Mouse (Mus musculus) forebrain, postnatal 0 days (tissue): ENCODE results near the gene Ctsa. TPM values are rescaled to one million over a fixed set of nuclear protein-coding genes. Genes with fewer than 3 reads are reported as not detected.
"Not testable (repeated sequence)": the region's sequence is repeated elsewhere in the genome, so short reads cannot be mapped to it uniquely, and the experiment has no call there.

Experiments
- ATAC-seq: fragments of 200-750 bp; cut with Nextera tagmentation; 2 replicates; pipeline ENCODE4 v1.8.0; 2017; ENCODE audit warnings: mild to moderate bottlenecking, moderate library complexity
- DNase-seq: peaks from one replicate; pipeline ENCODE4 v3.0.0-alpha.2; 2015
- H3K27ac ChIP-seq: fragments of 300-500 bp; sonication (generic); 2 replicates; pipeline ENCODE4 v1.5.1; 2014; ENCODE audit warnings: low read depth, mild to moderate bottlenecking, antibody characterized with exemption, low read length, moderate library complexity, mixed read lengths
- H3K27me3 ChIP-seq: fragments of 300-500 bp; sonication (generic); 2 replicates; pipeline ENCODE4 v1.6.1; 2014; ENCODE audit warnings: mild to moderate bottlenecking, low read length, mixed read lengths; ENCODE audit not compliant: insufficient read depth
- H3K36me3 ChIP-seq: fragments of 300-500 bp; sonication (generic); 2 replicates; pipeline ENCODE4 v1.6.1; 2014; ENCODE audit warnings: mild to moderate bottlenecking, moderate library complexity; ENCODE audit not compliant: insufficient read depth
- H3K4me1 ChIP-seq: fragments of 300-500 bp; sonication (generic); 2 replicates; pipeline ENCODE4 v1.6.1; 2014; ENCODE audit warnings: antibody characterized with exemption; ENCODE audit not compliant: insufficient read depth
- H3K4me2 ChIP-seq: fragments of 300-500 bp; sonication (generic); 2 replicates; pipeline ENCODE4 v1.6.1; 2014; ENCODE audit warnings: low read depth, mild to moderate bottlenecking, moderate library complexity
- H3K4me3 ChIP-seq: fragments of 300-500 bp; sonication (generic); 2 replicates; pipeline ENCODE4 v1.5.1; 2014; ENCODE audit warnings: low read depth, low read length, mixed read lengths
- H3K9ac ChIP-seq: fragments of 300-500 bp; sonication (generic); 2 replicates; pipeline ENCODE4 v1.6.1; 2014; ENCODE audit warnings: mild to moderate bottlenecking
- H3K9me3 ChIP-seq: fragments of 300-500 bp; sonication (generic); 2 replicates; pipeline ENCODE4 v1.6.1; 2016; ENCODE audit warnings: low read length
- CTCF ChIP-seq: sonication (generic); IDR thresholded peaks from 2 replicates; pipeline ENCODE4 v1.5.1; 2016; ENCODE audit warnings: antibody characterized with exemption, control low read depth, low read depth
- WGBS: fragments of 180-500 bp; shearing (Covaris S2); extraction: QIAGEN DNeasy Blood & Tissue Kit; methylation state at CpG from one replicate; pipeline ENCODE4 v1.1.7; 2014; 5-methylcytosine and 5-hydroxymethylcytosine counted together
- polyA plus RNA-seq: library from polyadenylated mRNA; unstranded; fragments of >200 nt; fragmentation: Nextera tagmentation; extraction: Ambion mirVana; gene quantifications from 2 replicates; pipeline ENCODE4 v1.2.1, GENCODE M21; 2015
- total RNA-seq: library from RNA; depleted of rRNA; stranded (reverse); fragments of >200 nt; gene quantifications from 2 replicates; pipeline ENCODE4 v1.2.3, GENCODE M21; 2014

Gene Ctsa
- total and polyA plus RNA-seq, 2 experiments from 2014 or later: 93.8 to 95.3 TPM

- Histone ChIP-seq H3K4me1 (0 out of 2 replicates have a peak, but pooled peaks cover 14% of the 10 kb centered on the region), H3K9me3 (no peaks in the 10 kb centered on the region), H3K4me3 (no peak overlapping the region), H3K9ac (no peak overlapping the region), H3K27me3 (peaks cover 21% of the 10 kb centered on the region), H3K27ac (no peak overlapping the region), H3K36me3 (no peaks in the 10 kb centered on the region), H3K4me2 (no peak overlapping the region)
- DNase-seq: no peak
- 45% methylated on average over 2 of the region's 2 CpGs for WGBS
- ATAC-seq: no peak
- no peak for TF ChIP-seq CTCF
Observed at GRCm38 (mm10) chr2:164859155-164859554, 26.5 kb downstream of the Ctsa start.

GRCm38 (mm10) chr2:164859640-164860432 is 27.2 kb downstream of the Ctsa start:
- Histone ChIP-seq H3K4me3 (no peak overlapping the region), H3K27ac (no peak overlapping the region), H3K4me1 (0 out of 2 replicates have a peak, but pooled peaks cover 14% of the 10 kb centered on the region), H3K27me3 (peaks cover 21% of the 10 kb centered on the region), H3K4me2 (no peak overlapping the region), H3K9ac (no peak overlapping the region), H3K9me3 (no peaks in the 10 kb centered on the region), H3K36me3 (no peaks in the 10 kb centered on the region)
- WGBS: 63% methylated on average over 9 of the region's 9 CpGs
- TF ChIP-seq CTCF: no peak
- DNase-seq (no peak), ATAC-seq (no peak)

- Histone ChIP-seq H3K27ac (no peak overlapping the region), H3K27me3 (peaks cover 21% of the 10 kb centered on the region), H3K4me2 (no peak overlapping the region), H3K4me1 (0 out of 2 replicates have a peak, but pooled peaks cover 14% of the 10 kb centered on the region), H3K36me3 (no peaks in the 10 kb centered on the region), H3K9ac (no peak overlapping the region), H3K4me3 (no peak overlapping the region), H3K9me3 (no peaks in the 10 kb centered on the region)
- ATAC-seq (no peak), DNase-seq (no peak)
- no peak for TF ChIP-seq CTCF
- WGBS: 64% methylated on average over 4 of the region's 4 CpGs
Observed at GRCm38 (mm10) chr2:164861094-164861493, 28.4 kb downstream of the Ctsa start.

- DNase-seq: peak; percentile 59
Observed at GRCm38 (mm10) chr2:164862179-164862861, 29.6 kb downstream of the Ctsa start.

GRCm38 (mm10) chr2:164863411-164863810 is 30.7 kb downstream of the Ctsa start:
- not testable (repeated sequence) for H3K4me1 ChIP-seq, H3K9ac ChIP-seq, H3K4me3 ChIP-seq, H3K4me2 ChIP-seq, H3K9me3 ChIP-seq, H3K36me3 ChIP-seq, ATAC-seq, H3K27ac ChIP-seq, H3K27me3 ChIP-seq, DNase-seq
- 89% methylated on average over 7 of the region's 9 CpGs for WGBS

More at GRCm38 (mm10) chr2:164862179-164862861, 29.6 kb downstream of the Ctsa start:
- H3K36me3 ChIP-seq: no peaks in the 10 kb centered on the region
- H3K9me3 ChIP-seq: no peaks in the 10 kb centered on the region
- 0 out of 2 replicates have a peak overlapping the region, but pooled peaks have one; percentile 21 for H3K27ac ChIP-seq
- H3K9ac ChIP-seq: no peak overlapping the region
- 34% methylated on average over 9 of the region's 9 CpGs for WGBS
- no peak overlapping the region for H3K4me3 ChIP-seq
- no peak for TF ChIP-seq CTCF
- 0 out of 2 replicates have a peak, but pooled peaks cover 5% of the 10 kb centered on the region for H3K4me1 ChIP-seq
- ATAC-seq: peak; percentile 32; the same call in 1 of the 2 replicates
- H3K4me2 ChIP-seq: no peak overlapping the region
- H3K27me3 ChIP-seq: peaks cover 15% of the 10 kb centered on the region

- 91% methylated on average over 4 of the region's 4 CpGs for WGBS
- no peaks in the 10 kb centered on the region for H3K27me3 ChIP-seq
- no peak for TF ChIP-seq CTCF
- DNase-seq (no peak), ATAC-seq (no peak)
- no peak overlapping the region for H3K4me3 ChIP-seq
- no peak overlapping the region for H3K27ac ChIP-seq
- H3K36me3 ChIP-seq: no peaks in the 10 kb centered on the region
- no peaks in the 10 kb centered on the region for H3K4me1 ChIP-seq
- H3K4me2 ChIP-seq: no peak overlapping the region
- no peak overlapping the region for H3K9ac ChIP-seq
- no peaks in the 10 kb centered on the region for H3K9me3 ChIP-seq
Observed at GRCm38 (mm10) chr2:164864593-164864992, 31.9 kb downstream of the Ctsa start.
